Mouse (Mus musculus): ENCODE measurements around the gene 9130230L23Rik.

- TF ChIP-seq CTCF (IDR thresholded peaks at IDR 0.05; ENCODE audit: low read depth, low read length) (no peak), POLR2A (IDR thresholded peaks at IDR 0.05; ENCODE audit: borderline replicate concordance, low read depth, low read length) (no peak)
These were observed 6.3 kb downstream of the 9130230L23Rik start for GRCm38 (mm10) chr5:65997813-65998212.

Measured in bone marrow macrophage, adult 2 months (primary cell).